Mouse (Mus musculus) right cerebral cortex, postnatal 25 days (tissue): ENCODE results near the gene Gm20388.

ENCODE experiments used
- DNase-seq: peaks from one replicate; pipeline ENCODE4 v3.0.0; 2022

Gm20388 gene

GRCm38 (mm10) chr8:122742471-122742870, 2831.8 kb downstream of the Gm20388 start:
- DNase-seq = no peak

DNA sequence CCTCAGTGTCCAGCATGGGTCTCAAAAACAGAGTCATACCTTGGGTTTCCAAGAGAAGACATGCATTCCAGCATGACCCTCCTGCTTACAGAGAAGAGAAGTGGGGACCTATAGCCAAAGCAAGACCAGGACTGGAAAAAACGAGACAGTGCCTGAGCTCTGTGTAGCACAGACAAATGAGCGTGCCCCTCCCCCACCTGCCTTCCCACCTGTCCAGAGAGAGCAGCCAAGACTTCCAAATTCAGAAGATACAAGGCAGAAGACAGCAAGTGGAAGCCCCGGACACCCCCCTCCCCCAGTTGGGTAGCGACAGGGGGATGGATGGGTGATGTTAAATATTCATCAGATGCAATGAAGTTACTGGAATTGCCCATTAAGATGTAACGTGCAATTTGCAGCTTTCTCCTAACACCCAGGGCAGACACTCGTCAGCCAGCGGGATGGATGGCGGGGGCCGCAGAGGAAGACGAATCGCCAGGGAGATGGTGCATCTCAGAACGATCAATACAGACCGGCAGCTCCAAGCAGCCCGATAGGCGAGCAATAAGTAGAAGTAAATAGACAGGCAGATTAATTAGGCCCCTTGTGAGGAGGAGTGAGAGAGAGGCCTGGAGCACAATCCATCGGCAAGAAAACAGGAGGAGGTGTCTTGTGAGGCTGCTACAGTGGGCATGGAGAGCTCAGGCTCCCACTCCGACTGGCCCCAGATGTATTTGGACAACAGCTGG, 2834.5 kb downstream of the Gm20388 start:
- DNase-seq = peak; percentile 9

GRCm38 (mm10) chr8:122745750-122746275, 2835.2 kb downstream of the Gm20388 start:
- peak; percentile 34 for DNase-seq

- DNase-seq = no peak
Measured at GRCm38 (mm10) chr8:122746439-122746838, 2835.8 kb downstream of the Gm20388 start.

- DNase-seq = no peak
Measured at GRCm38 (mm10) chr8:122747825-122748224, 2837.2 kb downstream of the Gm20388 start.

DNA sequence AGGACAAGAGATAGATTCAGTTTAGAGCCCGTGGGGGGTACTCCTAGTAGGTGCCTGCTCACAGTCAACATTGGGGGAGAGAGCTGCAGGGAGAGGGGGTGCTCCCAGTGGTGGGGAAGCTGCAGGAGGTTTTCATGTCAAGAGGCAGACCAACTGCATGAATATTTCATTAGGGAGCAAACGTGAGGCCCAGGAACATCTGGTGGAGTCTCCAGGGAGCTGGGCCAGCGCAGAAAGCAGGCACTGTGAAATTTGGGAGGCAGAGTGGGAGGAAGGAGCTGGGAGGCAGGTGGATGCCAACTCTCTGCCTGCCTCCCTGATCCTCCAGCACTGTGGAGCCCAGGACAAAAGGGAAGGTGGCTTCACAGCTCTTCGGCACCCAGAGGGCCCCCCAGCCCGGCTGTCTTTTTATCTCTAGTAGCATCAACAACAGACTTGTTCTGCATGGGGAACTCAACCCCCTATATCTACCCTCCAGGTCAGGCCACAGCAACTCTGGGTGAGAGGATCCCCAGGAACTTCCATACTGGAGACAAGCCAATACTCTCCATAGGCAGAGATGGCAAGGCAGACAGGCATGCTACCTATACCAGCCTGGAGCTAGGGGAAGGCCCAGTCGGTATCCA, 2838.8 kb downstream of the Gm20388 start:
- DNase-seq = peak; percentile 43

DNA sequence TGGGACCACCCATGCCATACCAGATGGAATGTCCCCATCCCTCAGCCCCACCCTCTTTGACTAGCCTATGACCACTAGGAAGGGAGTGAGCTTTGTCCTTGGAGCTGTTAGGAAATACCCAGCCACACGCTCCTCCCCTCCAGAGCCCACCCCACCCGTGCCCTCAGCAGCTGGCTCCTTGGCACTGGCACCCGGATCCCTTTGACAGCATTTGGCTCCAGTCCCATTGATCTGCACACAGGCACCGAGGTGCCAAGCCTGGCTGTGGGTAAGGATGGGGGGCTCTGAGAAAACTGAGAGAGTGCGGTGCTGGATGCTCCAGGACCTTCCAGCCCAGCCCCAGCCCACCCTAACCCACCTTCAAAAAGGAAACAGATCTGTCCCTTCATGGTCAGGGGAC, 2840.7 kb downstream of the Gm20388 start:
- no peak for DNase-seq

DNA sequence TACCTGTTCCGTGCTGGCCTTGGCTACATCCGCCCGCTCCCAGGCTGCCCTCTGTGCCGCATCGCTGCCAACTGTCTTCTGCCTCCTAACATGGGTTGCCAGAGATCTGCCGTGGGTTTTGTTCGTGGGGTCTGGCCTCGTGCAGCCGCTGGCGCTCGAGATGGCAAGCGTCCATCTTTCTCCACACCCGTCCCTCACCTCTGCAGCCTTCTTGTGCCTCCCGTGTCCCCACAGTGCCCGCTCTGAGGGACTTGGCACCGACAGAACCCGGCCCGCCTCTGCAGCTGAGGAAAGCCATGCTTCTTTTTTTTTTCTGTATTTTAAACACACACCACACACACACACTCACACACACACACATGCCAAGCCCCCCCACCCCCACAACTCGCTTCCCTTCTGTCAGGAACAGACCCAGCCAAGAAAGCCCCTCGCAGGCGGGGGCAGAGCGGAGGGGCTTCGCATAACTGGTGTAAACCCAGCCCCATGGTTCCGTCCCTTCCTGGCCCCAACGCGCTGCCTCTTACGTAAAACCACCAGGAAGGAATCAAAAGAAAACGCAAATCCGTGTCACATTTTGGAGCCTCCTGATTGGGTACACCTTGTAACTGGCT, 2841.6 kb downstream of the Gm20388 start:
- peak; percentile 72 for DNase-seq

DNA sequence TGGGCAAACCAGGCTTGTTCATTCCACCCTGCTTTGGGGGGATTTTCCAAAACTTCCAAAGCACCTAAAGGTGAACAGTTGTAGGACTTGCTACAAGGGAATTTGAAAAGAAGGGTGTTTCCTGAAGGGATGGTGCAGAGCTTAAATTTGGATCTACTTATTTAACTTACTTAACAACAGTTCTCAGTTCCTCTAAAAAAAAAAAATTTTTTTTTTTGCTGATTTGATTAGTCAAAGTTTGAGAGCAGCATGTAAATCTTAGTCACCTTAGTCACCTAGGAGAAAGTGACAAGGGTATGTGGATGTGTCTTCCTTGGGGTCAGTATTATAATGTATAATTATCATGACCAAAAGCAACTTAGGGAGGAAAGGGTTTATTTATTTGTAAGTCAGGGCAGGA, 2848.0 kb downstream of the Gm20388 start:
- no peak for DNase-seq

- DNase-seq = no peak
Measured at GRCm38 (mm10) chr8:122760116-122760515, 2849.5 kb downstream of the Gm20388 start.

GRCm38 (mm10) chr8:122761109-122761508, 2850.5 kb downstream of the Gm20388 start:
- DNase-seq = no peak

DNA sequence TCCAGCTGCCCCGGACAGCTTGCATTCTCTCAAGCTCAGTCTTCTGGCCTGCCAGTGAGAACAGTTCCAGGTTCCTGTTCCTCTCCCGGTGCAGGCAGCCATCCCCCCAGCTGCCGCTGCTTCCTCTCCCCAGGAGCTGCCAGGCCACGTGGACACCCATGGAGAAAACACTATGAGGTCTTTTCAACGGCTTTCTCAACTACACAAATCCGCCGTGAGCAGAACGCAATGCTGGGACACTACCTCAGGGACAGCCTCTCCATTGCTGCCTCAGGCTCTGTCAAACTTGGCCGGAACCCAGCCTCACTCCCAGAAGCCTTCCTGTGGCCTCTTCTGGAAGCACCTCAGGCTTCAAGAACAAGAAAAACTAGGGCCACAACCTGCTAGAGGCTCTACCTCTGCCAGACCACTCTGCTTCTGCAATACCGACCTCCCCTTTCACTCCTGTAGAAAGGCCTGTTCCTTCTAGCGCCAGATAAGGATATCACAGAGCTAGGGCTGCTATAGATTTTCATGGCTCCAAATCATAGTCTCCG, 2852.2 kb downstream of the Gm20388 start:
- DNase-seq = no peak

- DNase-seq = no peak
Measured at GRCm38 (mm10) chr8:122763267-122763738, 2852.7 kb downstream of the Gm20388 start.

GRCm38 (mm10) chr8:122764790-122765474, 2854.3 kb downstream of the Gm20388 start:
- no peak for DNase-seq

DNA sequence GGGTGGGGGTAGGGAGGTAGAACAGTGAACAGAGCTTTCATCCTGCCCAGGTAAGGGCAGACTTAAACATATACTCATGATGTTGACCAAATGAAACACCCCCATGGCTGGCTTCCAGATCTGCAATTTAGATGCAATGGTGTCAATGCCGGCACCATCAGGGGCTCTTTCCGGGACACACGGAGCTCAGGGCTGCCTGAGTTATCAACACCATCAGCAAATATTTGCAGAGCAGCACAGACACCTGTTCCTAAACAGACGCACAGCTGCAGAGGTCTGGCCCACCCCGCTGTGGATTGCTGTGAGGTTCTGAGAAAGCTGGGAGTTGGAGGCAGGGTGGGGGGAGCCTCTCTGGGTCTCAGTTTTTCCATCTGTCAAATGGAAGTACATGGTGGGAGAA, 2855.5 kb downstream of the Gm20388 start:
- no peak for DNase-seq

- DNase-seq = no peak
Measured at GRCm38 (mm10) chr8:122766647-122767200, 2856.1 kb downstream of the Gm20388 start.

DNA sequence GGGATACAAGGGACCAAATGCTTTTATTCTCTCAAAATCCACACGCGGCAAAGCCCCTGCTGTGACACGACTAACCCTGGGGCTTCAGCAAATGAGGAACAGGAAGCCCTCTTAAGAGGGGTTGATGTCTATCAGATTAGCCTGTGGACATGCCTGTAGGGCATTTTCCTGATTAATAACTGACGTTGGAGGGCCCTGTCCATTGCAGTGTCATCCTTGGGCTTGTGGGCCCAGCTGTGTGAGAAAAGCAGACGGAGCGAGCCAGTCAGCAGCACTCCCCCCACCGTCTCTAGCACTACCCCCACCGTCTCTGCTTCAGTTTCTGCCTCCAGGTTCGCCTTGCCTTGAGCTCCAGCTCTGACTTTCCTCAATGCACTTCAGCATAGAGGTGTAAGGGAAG, 2856.6 kb downstream of the Gm20388 start:
- DNase-seq = no peak

DNA sequence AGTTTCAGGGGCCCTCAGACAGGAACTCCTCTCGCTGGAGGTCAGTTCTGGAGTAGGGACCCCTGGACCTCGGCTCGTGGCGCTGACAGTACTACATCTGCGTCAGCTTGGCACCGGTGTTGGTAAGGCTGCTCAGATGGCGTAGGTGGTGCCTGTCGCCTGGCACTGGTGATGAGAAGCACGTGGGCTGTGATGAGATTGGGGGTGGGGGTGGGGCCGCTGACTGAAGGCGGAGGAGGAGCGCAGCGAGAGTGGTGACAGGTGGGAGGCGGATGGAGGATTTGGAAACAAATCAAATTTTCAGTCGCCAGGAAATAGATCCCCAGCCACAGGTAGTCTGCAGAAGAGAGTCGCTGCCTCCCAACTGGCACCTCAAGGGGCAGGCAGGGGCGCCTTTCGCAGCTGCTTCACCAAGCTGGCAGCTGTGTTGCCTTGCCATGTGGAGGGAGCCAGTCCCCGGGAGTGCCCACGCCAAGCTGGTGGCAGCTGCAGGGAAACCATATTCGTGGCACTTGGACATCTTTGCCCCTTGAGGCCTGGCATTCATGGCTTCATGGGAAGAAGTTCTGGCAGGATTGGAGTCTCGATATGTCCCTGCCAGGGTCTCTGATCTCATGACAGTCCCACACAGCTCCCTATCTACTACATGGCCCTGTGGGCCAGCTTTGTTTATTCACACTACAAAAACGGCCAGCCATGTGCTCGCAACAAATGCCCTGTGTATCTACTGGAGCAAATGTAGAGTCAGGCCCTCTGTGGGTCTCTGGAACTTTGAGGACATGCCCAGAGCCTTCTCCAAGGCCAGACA, 2858.8 kb downstream of the Gm20388 start:
- peak; percentile 62 for DNase-seq

DNA sequence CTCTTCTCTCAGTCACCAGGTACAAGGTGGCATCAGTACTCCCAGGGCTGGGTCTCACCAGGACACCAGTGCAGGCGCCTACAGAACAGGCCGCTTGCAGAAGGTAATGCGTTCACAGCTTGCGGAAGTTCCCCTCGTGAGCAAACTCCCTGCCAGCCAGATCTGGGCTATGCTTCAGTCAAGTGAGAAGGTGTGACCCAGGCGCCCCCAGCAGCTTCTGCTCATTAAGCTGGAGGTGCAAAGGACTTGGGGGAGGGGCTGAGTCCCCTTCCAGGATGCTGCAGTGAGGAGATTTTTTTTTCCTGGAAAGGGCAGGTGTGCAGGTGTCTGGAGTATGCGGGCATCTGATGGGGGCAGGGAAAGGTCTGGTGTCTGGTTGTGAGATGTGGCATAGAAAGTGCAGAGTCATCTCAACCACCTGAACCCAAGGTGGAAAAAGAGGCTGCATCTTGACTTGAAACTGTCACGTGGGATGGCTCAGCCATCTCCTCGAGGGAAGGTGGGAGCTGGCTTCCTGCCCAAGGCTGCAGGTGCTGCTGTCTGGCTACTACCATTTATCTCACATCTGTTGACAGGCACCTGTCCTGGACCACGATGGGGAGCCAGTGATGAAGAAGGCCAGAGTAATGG, 2861.9 kb downstream of the Gm20388 start:
- no peak for DNase-seq

- DNase-seq = peak; percentile 52
Measured at GRCm38 (mm10) chr8:122775285-122776155, 2864.9 kb downstream of the Gm20388 start, which contains the start of gene Acsf3. Acsf3 (plus strand) TSS chr8:122775486.
